ENCODE assay signal across 17 mouse cellular contexts in genomic region chr12:100273033-100273432, GRCm38 (mm10).
DNase-seq lines count a peak whose midpoint lies in the region; ATAC-seq lines count a peak whose summit lies in the region.
"Had no signal": no experiment of that assay in that cellular context is flagged by ENCODE, and none has a peak within 500 bp of the region (broad histone marks: within the 10 kb centered on the region; RNA-seq: fewer than 3 reads in every experiment).

No protein-coding gene starts in this region.

- H3K9ac ChIP-seq in forebrain, embryonic 14.5 days (ENCODE audit: low read length): no peak overlapping the region
- no peak overlapping the region for H3K9ac ChIP-seq in kidney, embryonic 15.5 days
- H3K9ac ChIP-seq: heart, embryonic 12.5 days; hindbrain, embryonic 15.5 days; liver, embryonic 15.5 days had no signal

- ATAC-seq in cerebellum, adult (ENCODE audit: insufficient number of reproducible peaks, low FRiP score, low TSS enrichment): no peak
- ATAC-seq in forebrain, embryonic 14.5 days: no peak
- no peak for ATAC-seq in kidney, embryonic 15.5 days (replicated peaks; ENCODE audit: low FRiP score)
- ATAC-seq: activated CD4-positive, CD25-positive, alpha-beta regulatory T cell, adult 4 months; intestine, embryonic 16.5 days; lung, postnatal 0 days; Patski had no signal

- DNase-seq in cerebellum, adult 18-20 months: peak; percentile 52 to 65
- DNase-seq in gastrocnemius, postnatal 25 days: peak; percentile 39
- no peak for DNase-seq in gastrocnemius, postnatal 10 days
- DNase-seq in MN1 (ENCODE audit: low spot score): peak; percentile 44
- peak; percentile 89 for DNase-seq in brain, adult 2 months (ENCODE audit: low read depth, low spot score)
- DNase-seq in forebrain, embryonic 14.5 days (ENCODE audit: low spot score): no peak

- 80% methylated on average over 2 of the region's 2 CpGs for WGBS in forebrain, embryonic 14.5 days
- 80% methylated on average over 2 of the region's 2 CpGs for WGBS in kidney, embryonic 15.5 days

- H3K4me2 ChIP-seq in forebrain, embryonic 14.5 days (ENCODE audit: low read length): no peak overlapping the region
- no peak overlapping the region for H3K4me2 ChIP-seq in kidney, embryonic 15.5 days
- H3K4me2 ChIP-seq: heart, embryonic 12.5 days; hindbrain, embryonic 15.5 days; liver, embryonic 15.5 days had no signal

- H3K27ac ChIP-seq in forebrain, embryonic 14.5 days (ENCODE audit: low read depth, low read length): no peak overlapping the region
- no peak overlapping the region for H3K27ac ChIP-seq in kidney, embryonic 15.5 days
- H3K27ac ChIP-seq: hindbrain, embryonic 15.5 days; kidney, postnatal 0 days; liver, embryonic 15.5 days had no signal

- no peaks in the 10 kb centered on the region for H3K36me3 ChIP-seq in forebrain, embryonic 14.5 days (ENCODE audit: control insufficient read depth, insufficient read depth, low read length)
- no peaks in the 10 kb centered on the region for H3K36me3 ChIP-seq in kidney, embryonic 15.5 days
- H3K36me3 ChIP-seq: heart, embryonic 12.5 days; hindbrain, embryonic 15.5 days; liver, embryonic 15.5 days had no signal

- H3K27me3 ChIP-seq in forebrain, embryonic 14.5 days (replicated peaks; ENCODE audit: control insufficient read depth, insufficient read depth, low read length): no peaks in the 10 kb centered on the region
- no peaks in the 10 kb centered on the region for H3K27me3 ChIP-seq in kidney, embryonic 15.5 days
- H3K27me3 ChIP-seq: heart, embryonic 12.5 days; hindbrain, embryonic 15.5 days; liver, embryonic 15.5 days; Patski had no signal

- no peak overlapping the region for H3K4me3 ChIP-seq in forebrain, embryonic 14.5 days (ENCODE audit: low read depth, low read length)
- no peak overlapping the region for H3K4me3 ChIP-seq in kidney, embryonic 15.5 days (replicated peaks)
- H3K4me3 ChIP-seq: heart, embryonic 12.5 days; hindbrain, embryonic 15.5 days; liver, embryonic 15.5 days; megakaryocyte, embryonic 14.5 days had no signal

- H3K4me1 ChIP-seq in forebrain, embryonic 14.5 days (ENCODE audit: control insufficient read depth, insufficient read depth, low read length): peaks cover 20% of the 10 kb centered on the region
- H3K4me1 ChIP-seq in kidney, embryonic 15.5 days: peaks cover 17% of the 10 kb centered on the region

- no peaks in the 10 kb centered on the region for H3K9me3 ChIP-seq in forebrain, embryonic 14.5 days (replicated peaks; ENCODE audit: control insufficient read depth, low read length)
- H3K9me3 ChIP-seq in kidney, embryonic 15.5 days (replicated peaks): no peaks in the 10 kb centered on the region
- H3K9me3 ChIP-seq: heart, embryonic 12.5 days; hindbrain, embryonic 15.5 days; liver, embryonic 15.5 days; megakaryocyte, embryonic 14.5 days had no signal

Comparison
In these comparisons a context has a peak if more than half of its experiments do, and no peak if none do; other contexts are left out.
1. DNase-seq: peak in cerebellum, adult 18-20 months (2 of 2), gastrocnemius, postnatal 25 days (single experiment), MN1 (single experiment) and brain, adult 2 months (single experiment); none in gastrocnemius, postnatal 10 days (single experiment) and forebrain, embryonic 14.5 days (single experiment).